Comparison of ENCODE assay signal across 9 mouse cellular contexts in genomic region chr1:153191237-153191942, GRCm38 (mm10). TPM values are rescaled to one million over a fixed set of nuclear protein-coding genes. Genes with fewer than 3 reads are reported as not detected.
DNase-seq lines count a peak whose midpoint lies in the region; ATAC-seq and TF ChIP-seq lines count a peak whose summit lies in the region.
"Had no signal": no experiment of that assay in that cellular context is flagged by ENCODE, and none has a peak within 500 bp of the region (broad histone marks: within the 10 kb centered on the region; RNA-seq: fewer than 3 reads in every experiment).

No protein-coding gene starts in this region.

- peaks cover 13% of the 10 kb centered on the region for H3K4me1 ChIP-seq in lung, embryonic 16.5 days (replicated peaks; ENCODE audit: control insufficient read depth, insufficient read depth, low read length)
- no peaks in the 10 kb centered on the region for H3K4me1 ChIP-seq in lung, adult 2 months (ENCODE audit: control insufficient read depth, insufficient read depth, low read length)
- H3K4me1 ChIP-seq in heart, embryonic 15.5 days (replicated peaks): peaks cover 29% of the 10 kb centered on the region
- 0 out of 2 replicates have a peak, but pooled peaks cover 4% of the 10 kb centered on the region for H3K4me1 ChIP-seq in stomach, postnatal 0 days (replicated peaks; ENCODE audit: control insufficient read depth, insufficient read depth)

- no peak overlapping the region for H3K9ac ChIP-seq in lung, embryonic 16.5 days (ENCODE audit: low read length)
- H3K9ac ChIP-seq in heart, embryonic 15.5 days: no peak overlapping the region
- no peak overlapping the region for H3K9ac ChIP-seq in stomach, postnatal 0 days (ENCODE audit: low read length)

- H3K4me2 ChIP-seq in lung, embryonic 16.5 days (ENCODE audit: low read depth, low read length): peak overlapping the region; percentile 39
- peak overlapping the region; percentile 35 for H3K4me2 ChIP-seq in heart, embryonic 15.5 days
- no peak overlapping the region for H3K4me2 ChIP-seq in stomach, postnatal 0 days (replicated peaks; ENCODE audit: low read depth)

- no peak for TF ChIP-seq CTCF in lung, adult 2 months (IDR thresholded peaks at IDR 0.05; ENCODE audit: insufficient read depth, low read length)
- TF ChIP-seq CTCF in stomach, postnatal 0 days (IDR thresholded peaks at IDR 0.05; ENCODE audit: low read depth): no peak

- H3K27me3 ChIP-seq in lung, embryonic 16.5 days (ENCODE audit: control insufficient read depth, insufficient read depth, low read depth, low read length): 0 out of 2 replicates have a peak, but pooled peaks cover 2% of the 10 kb centered on the region
- no peaks in the 10 kb centered on the region for H3K27me3 ChIP-seq in heart, embryonic 15.5 days
- H3K27me3 ChIP-seq in stomach, postnatal 0 days (ENCODE audit: control insufficient read depth, insufficient read depth, low read length): peaks cover 2% of the 10 kb centered on the region; the same call in 1 of the 2 replicates

- ATAC-seq in lung, embryonic 16.5 days (ENCODE audit: low read depth): 0 out of 2 replicates have a peak, but pooled peaks have one; percentile 37
- no peak; the same call in 1 of the 2 replicates for ATAC-seq in heart, embryonic 15.5 days (replicated peaks; ENCODE audit: insufficient number of reproducible peaks, insufficient read depth, low FRiP score, low read depth)
- ATAC-seq in stomach, postnatal 0 days (ENCODE audit: low FRiP score, low TSS enrichment): no peak

- H3K36me3 ChIP-seq in lung, embryonic 16.5 days (ENCODE audit: control insufficient read depth, insufficient read depth, low read length): no peaks in the 10 kb centered on the region
- no peaks in the 10 kb centered on the region for H3K36me3 ChIP-seq in heart, embryonic 15.5 days
- no peaks in the 10 kb centered on the region for H3K36me3 ChIP-seq in stomach, postnatal 0 days (ENCODE audit: control insufficient read depth, insufficient read depth, low read length)

- WGBS in lung, embryonic 16.5 days: 50% methylated on average over 15 of the region's 15 CpGs
- WGBS in lung, adult 2 months: 48% methylated on average over 15 of the region's 15 CpGs
- 38% methylated on average over 15 of the region's 15 CpGs for WGBS in heart, embryonic 15.5 days
- WGBS in stomach, postnatal 0 days: 53% methylated on average over 15 of the region's 15 CpGs

- TF ChIP-seq EP300 in stomach, postnatal 0 days (optimal IDR thresholded peaks at IDR 0.05): no peak

- no peaks in the 10 kb centered on the region for H3K9me3 ChIP-seq in lung, embryonic 16.5 days (ENCODE audit: control insufficient read depth, low read length)
- no peaks in the 10 kb centered on the region for H3K9me3 ChIP-seq in heart, embryonic 15.5 days (replicated peaks)
- H3K9me3 ChIP-seq in stomach, postnatal 0 days (ENCODE audit: control insufficient read depth, low read length): no peaks in the 10 kb centered on the region

- TF ChIP-seq POLR2A in lung, adult 2 months (IDR thresholded peaks at IDR 0.05; ENCODE audit: borderline replicate concordance, extremely low read depth, low read depth, low read length): no peak

- no peak for DNase-seq in lung, adult 2 months
- DNase-seq in kidney, postnatal 10 days: peak; percentile 68
- DNase-seq in stomach, postnatal 0 days (ENCODE audit: low spot score): no peak
- DNase-seq in ovary, postnatal 14 days (ENCODE audit: low spot score): no peak
- no peak for DNase-seq in adrenal gland, postnatal 25 days
- no peak for DNase-seq in thymus, postnatal 14 days

- H3K27ac ChIP-seq in lung, embryonic 16.5 days (ENCODE audit: low read length): peak overlapping the region; percentile 43
- peak overlapping the region; percentile 90 for H3K27ac ChIP-seq in heart, embryonic 15.5 days
- peak overlapping the region; percentile 63 for H3K27ac ChIP-seq in stomach, postnatal 0 days (replicated peaks)

- H3K4me3 ChIP-seq in lung, embryonic 16.5 days (ENCODE audit: low read length): no peak overlapping the region
- H3K4me3 ChIP-seq in lung, adult 2 months (replicated peaks; ENCODE audit: extremely low read depth, low read depth, low read length): no peak overlapping the region
- no peak overlapping the region for H3K4me3 ChIP-seq in heart, embryonic 15.5 days
- H3K4me3 ChIP-seq in stomach, postnatal 0 days (ENCODE audit: low read depth, low read length): no peak overlapping the region

RNA-seq across cellular contexts. Expression of gene Lamc2, which starts 5.1 kb away (rescaled TPM):
- polyA plus RNA-seq in lung, embryonic 16.5 days (2015; fragmentation: Nextera tagmentation; extraction: Ambion mirVana): 71.8 and 76.1 TPM in 2 replicates
- polyA plus RNA-seq in lung, adult 2 months (2012; rRNA removed): 36.4 and 37.5 TPM in 2 replicates
- 7.8 and 12.7 TPM in 2 replicates for polyA plus RNA-seq in heart, embryonic 15.5 days (2015; fragmentation: Nextera tagmentation; extraction: Ambion mirVana)
- 17.6 and 18.2 TPM in 2 replicates for polyA plus RNA-seq in stomach, postnatal 0 days (2015; fragmentation: Nextera tagmentation; extraction: Ambion mirVana)
- total RNA-seq in adrenal gland, postnatal 25 days (2021): 0.27 and 0.29 TPM in 2 replicates
- total RNA-seq: monocyte, adult 5-6 weeks had no signal
